Mouse (Mus musculus) limb, embryonic 13.5 days (tissue): ENCODE measurements at regions not wholly inside any gene's neighbourhood (a gene's known extent, or its start where the extent isn't known, plus 50 kb on each side); places are given as distances from the start of the nearest gene placed in this dataset.

Source experiments
- ATAC-seq: fragments of 200-750 bp; cut with Nextera tagmentation; 2 replicates; pipeline ENCODE4 v1.8.0; 2017; ENCODE audit warnings: low read depth, moderate number of reproducible peaks, moderate TSS enrichment; ENCODE audit not compliant: low FRiP score
- H3K27ac ChIP-seq: fragments of 300-500 bp; sonication (generic); 2 replicates; pipeline ENCODE4 v1.5.1; 2015; ENCODE audit warnings: inconsistent platforms, mild to moderate bottlenecking, moderate library complexity
- H3K27me3 ChIP-seq: fragments of 300-500 bp; sonication (generic); 2 replicates; pipeline ENCODE4 v1.6.1; 2015; ENCODE audit warnings: mild to moderate bottlenecking, inconsistent platforms
- H3K36me3 ChIP-seq: fragments of 300-500 bp; sonication (generic); 2 replicates; pipeline ENCODE4 v1.6.1; 2015; ENCODE audit warnings: inconsistent platforms, mild to moderate bottlenecking, moderate library complexity
- H3K4me1 ChIP-seq: fragments of 300-500 bp; sonication (generic); 2 replicates; pipeline ENCODE4 v1.6.1; 2015; ENCODE audit warnings: inconsistent platforms
- H3K4me2 ChIP-seq: fragments of 300-500 bp; sonication (generic); replicated peaks from 2 replicates; pipeline ENCODE4 v1.6.1; 2015; ENCODE audit warnings: inconsistent platforms, mild to moderate bottlenecking, moderate library complexity
- H3K4me3 ChIP-seq: fragments of 300-500 bp; sonication (generic); 2 replicates; pipeline ENCODE4 v1.5.1; 2015; ENCODE audit warnings: moderate library complexity, mild to moderate bottlenecking, inconsistent platforms
- H3K9ac ChIP-seq: fragments of 300-500 bp; sonication (generic); 2 replicates; pipeline ENCODE4 v1.6.1; 2015; ENCODE audit warnings: mild to moderate bottlenecking, inconsistent platforms
- H3K9me3 ChIP-seq: fragments of 300-500 bp; sonication (generic); 2 replicates; pipeline ENCODE4 v1.6.1; 2016; ENCODE audit warnings: inconsistent platforms
- WGBS: fragments of 180-500 bp; shearing (Covaris S2); methylation state at CpG from one replicate; pipeline ENCODE4 v1.1.7; 2015; 5-methylcytosine and 5-hydroxymethylcytosine counted together

- Histone ChIP-seq H3K4me1 (peaks cover 20% of the 10 kb centered on the region), H3K4me2 (no peak overlapping the region), H3K9ac (no peak overlapping the region), H3K9me3 (no peaks in the 10 kb centered on the region), H3K27me3 (no peaks in the 10 kb centered on the region), H3K36me3 (no peaks in the 10 kb centered on the region), H3K4me3 (no peak overlapping the region), H3K27ac (no peak overlapping the region)
- 34% methylated on average over 1 of the region's 1 CpGs for WGBS
- no peak for ATAC-seq
Observed at GRCm38 (mm10) chr14:25166217-25166616, 292.8 kb upstream of the Zmiz1 start.

GRCm38 (mm10) chr14:25167604-25168003 is 291.4 kb upstream of the Zmiz1 start:
- no peak overlapping the region for H3K27ac ChIP-seq
- H3K4me1 ChIP-seq = peaks cover 20% of the 10 kb centered on the region
- H3K4me2 ChIP-seq = no peak overlapping the region
- no peak overlapping the region for H3K4me3 ChIP-seq
- WGBS = 70% methylated on average over 4 of the region's 4 CpGs
- H3K36me3 ChIP-seq = no peaks in the 10 kb centered on the region
- ATAC-seq = no peak
- H3K27me3 ChIP-seq = no peaks in the 10 kb centered on the region
- H3K9me3 ChIP-seq = no peaks in the 10 kb centered on the region
- H3K9ac ChIP-seq = no peak overlapping the region

DNA sequence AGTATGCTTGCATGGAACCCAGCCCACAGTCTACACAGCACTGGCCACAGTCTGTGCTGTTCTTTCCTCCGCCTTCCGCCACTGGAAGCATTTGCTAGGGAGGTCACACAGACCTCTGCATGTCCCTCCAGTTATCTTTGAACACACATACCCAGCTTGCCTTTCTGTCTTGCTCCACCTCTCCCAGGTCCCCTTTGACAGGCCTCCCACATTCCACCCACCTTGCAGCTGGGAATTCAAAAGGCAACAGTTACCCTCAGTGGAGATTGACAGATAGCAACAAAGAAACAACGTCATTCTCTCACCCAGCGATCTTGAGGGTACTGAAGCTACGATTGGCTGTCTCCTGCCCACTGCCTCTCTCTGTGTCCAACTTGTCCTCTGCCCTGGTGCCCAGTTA is 290.7 kb upstream of the Zmiz1 start:
- Histone ChIP-seq H3K9me3 (no peaks in the 10 kb centered on the region), H3K9ac (no peak overlapping the region), H3K27ac (no peak overlapping the region), H3K27me3 (no peaks in the 10 kb centered on the region), H3K36me3 (no peaks in the 10 kb centered on the region), H3K4me3 (no peak overlapping the region), H3K4me2 (no peak overlapping the region), H3K4me1 (peaks cover 26% of the 10 kb centered on the region)
- WGBS = 78% methylated on average over 5 of the region's 5 CpGs
- no peak for ATAC-seq

- H3K4me2 ChIP-seq = no peak overlapping the region
- no peak overlapping the region for H3K9ac ChIP-seq
- H3K27me3 ChIP-seq = no peaks in the 10 kb centered on the region
- no peaks in the 10 kb centered on the region for H3K36me3 ChIP-seq
- H3K27ac ChIP-seq = peak overlapping the region; percentile 80; the same call in 1 of the 2 replicates
- H3K4me1 ChIP-seq = peaks cover 54% of the 10 kb centered on the region
- H3K9me3 ChIP-seq = no peaks in the 10 kb centered on the region
- ATAC-seq = no peak
- WGBS = 51% methylated on average over 6 of the region's 6 CpGs
- H3K4me3 ChIP-seq = no peak overlapping the region
Observed at GRCm38 (mm10) chr14:25173281-25173680, 285.7 kb upstream of the Zmiz1 start.

DNA sequence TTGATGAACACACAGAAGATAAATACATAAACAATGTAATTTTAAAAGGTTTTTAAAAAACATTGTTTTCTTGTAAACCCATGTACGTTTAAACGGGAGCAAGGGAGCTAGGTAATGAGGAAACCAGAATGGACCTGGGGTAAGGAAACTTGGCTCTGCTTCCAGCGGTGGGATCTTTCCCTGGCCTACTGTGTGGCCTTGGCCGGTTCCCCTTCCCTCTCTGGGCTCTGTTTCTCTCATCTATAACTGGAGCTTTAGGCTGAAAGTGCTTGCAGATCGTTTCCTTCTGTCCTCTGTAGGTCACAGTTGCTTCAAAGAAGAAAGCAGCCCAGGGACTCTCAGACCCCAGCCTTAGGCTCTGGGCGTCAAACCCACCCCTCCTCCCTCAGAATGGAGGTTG is 285.1 kb upstream of the Zmiz1 start:
- Histone ChIP-seq H3K4me1 (peaks cover 49% of the 10 kb centered on the region), H3K9me3 (no peaks in the 10 kb centered on the region), H3K9ac (no peak overlapping the region), H3K27me3 (no peaks in the 10 kb centered on the region), H3K27ac (peak overlapping the region; percentile 80), H3K4me2 (no peak overlapping the region), H3K4me3 (no peak overlapping the region), H3K36me3 (no peaks in the 10 kb centered on the region)
- 44% methylated on average over 6 of the region's 6 CpGs for WGBS
- peak; percentile 46 for ATAC-seq

DNA sequence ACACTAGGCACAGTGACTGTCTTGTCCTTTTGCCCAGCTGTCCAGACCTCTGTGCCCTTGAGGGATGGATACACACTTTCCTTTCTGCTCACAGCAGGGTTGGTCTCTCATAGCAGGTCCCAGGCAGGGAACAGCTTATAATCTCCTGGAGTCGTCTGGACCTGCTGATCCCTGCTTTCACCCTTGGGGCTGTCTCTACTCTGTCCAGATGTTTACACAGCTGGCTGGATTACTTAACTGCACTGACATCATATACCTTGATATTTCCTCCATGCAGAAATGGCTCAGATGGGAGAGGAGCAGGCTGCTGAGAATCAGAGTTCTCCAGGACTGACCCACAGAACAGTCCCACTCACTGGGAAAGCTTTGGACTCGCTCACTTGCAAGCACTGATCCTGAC is 284.6 kb upstream of the Zmiz1 start:
- H3K27ac ChIP-seq = peak overlapping the region; percentile 80
- H3K9ac ChIP-seq = no peak overlapping the region
- no peaks in the 10 kb centered on the region for H3K36me3 ChIP-seq
- peaks cover 49% of the 10 kb centered on the region for H3K4me1 ChIP-seq
- WGBS = 34% methylated on average over 2 of the region's 2 CpGs
- H3K27me3 ChIP-seq = no peaks in the 10 kb centered on the region
- ATAC-seq = peak; percentile 89
- no peak overlapping the region for H3K4me3 ChIP-seq
- H3K4me2 ChIP-seq = no peak overlapping the region
- no peaks in the 10 kb centered on the region for H3K9me3 ChIP-seq

DNA sequence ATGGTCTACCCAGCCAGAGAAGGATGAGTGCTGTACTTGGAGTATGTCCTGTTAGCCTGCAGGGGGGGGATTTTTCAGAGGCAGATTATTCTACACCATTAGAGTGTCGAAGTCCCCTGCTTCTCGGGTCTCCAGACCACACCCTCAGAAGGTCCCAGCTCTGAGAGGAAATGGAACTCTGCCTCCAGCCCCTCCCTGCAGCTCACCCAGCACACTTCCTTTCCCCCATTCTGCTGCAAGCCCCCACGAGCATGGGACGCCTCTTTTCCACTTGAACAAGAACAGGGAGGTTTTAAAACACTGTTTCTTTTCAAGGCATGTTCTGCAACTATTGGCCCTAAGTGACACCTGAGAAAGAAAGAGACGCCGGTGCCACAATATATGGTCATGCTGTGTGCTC is 282.8 kb upstream of the Zmiz1 start:
- Histone ChIP-seq H3K4me2 (no peak overlapping the region), H3K4me1 (peaks cover 48% of the 10 kb centered on the region), H3K9me3 (no peaks in the 10 kb centered on the region), H3K27ac (no peak overlapping the region; the same call in 1 of the 2 replicates), H3K27me3 (no peaks in the 10 kb centered on the region), H3K4me3 (no peak overlapping the region), H3K36me3 (no peaks in the 10 kb centered on the region), H3K9ac (no peak overlapping the region)
- no peak for ATAC-seq
- WGBS = 52% methylated on average over 6 of the region's 6 CpGs

- no peaks in the 10 kb centered on the region for H3K9me3 ChIP-seq
Observed at GRCm38 (mm10) chr14:25180126-25180525, 278.9 kb upstream of the Zmiz1 start.

GRCm38 (mm10) chr14:25181406-25181805 is 277.6 kb upstream of the Zmiz1 start:
- Histone ChIP-seq H3K4me3 (no peak overlapping the region), H3K36me3 (no peaks in the 10 kb centered on the region), H3K9me3 (no peaks in the 10 kb centered on the region), H3K4me2 (no peak overlapping the region), H3K4me1 (peaks cover 44% of the 10 kb centered on the region), H3K27ac (no peak overlapping the region), H3K9ac (no peak overlapping the region), H3K27me3 (no peaks in the 10 kb centered on the region)
- no peak for ATAC-seq
- 53% methylated on average over 2 of the region's 2 CpGs for WGBS

More at GRCm38 (mm10) chr14:25180126-25180525, 278.9 kb upstream of the Zmiz1 start:
- H3K27me3 ChIP-seq = no peaks in the 10 kb centered on the region
- no peak for ATAC-seq
- H3K4me3 ChIP-seq = no peak overlapping the region
- H3K4me1 ChIP-seq = peaks cover 44% of the 10 kb centered on the region
- no peak overlapping the region for H3K27ac ChIP-seq
- no peak overlapping the region for H3K4me2 ChIP-seq
- no peaks in the 10 kb centered on the region for H3K36me3 ChIP-seq
- no peak overlapping the region for H3K9ac ChIP-seq
- WGBS = 61% methylated on average over 9 of the region's 9 CpGs

DNA sequence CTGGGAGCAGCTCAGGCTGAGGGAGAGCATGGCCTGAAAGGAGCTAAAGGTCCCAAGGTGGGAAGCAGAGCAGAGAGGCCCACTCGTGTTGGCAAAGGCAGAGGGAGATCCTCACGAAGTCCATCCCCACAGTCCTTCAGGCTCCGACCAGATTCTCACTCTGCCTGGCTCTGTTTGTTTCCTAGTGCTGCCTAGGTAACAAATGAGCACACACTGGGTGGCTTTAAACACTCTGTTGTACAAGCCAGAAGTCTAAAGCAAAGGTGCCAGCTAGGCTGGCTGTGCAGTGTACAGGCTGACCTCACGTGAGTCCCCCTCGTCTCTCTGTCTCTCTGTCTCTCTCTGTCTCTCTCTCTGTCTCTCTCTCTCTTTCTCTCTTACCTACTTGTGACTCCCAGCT is 274.9 kb upstream of the Zmiz1 start:
- H3K9ac ChIP-seq = no peak overlapping the region
- H3K4me1 ChIP-seq = peaks cover 46% of the 10 kb centered on the region
- no peak overlapping the region for H3K4me2 ChIP-seq
- H3K4me3 ChIP-seq = no peak overlapping the region
- ATAC-seq = no peak
- no peak overlapping the region for H3K27ac ChIP-seq
- no peaks in the 10 kb centered on the region for H3K27me3 ChIP-seq
- no peaks in the 10 kb centered on the region for H3K9me3 ChIP-seq
- 49% methylated on average over 5 of the region's 5 CpGs for WGBS
- no peaks in the 10 kb centered on the region for H3K36me3 ChIP-seq

DNA sequence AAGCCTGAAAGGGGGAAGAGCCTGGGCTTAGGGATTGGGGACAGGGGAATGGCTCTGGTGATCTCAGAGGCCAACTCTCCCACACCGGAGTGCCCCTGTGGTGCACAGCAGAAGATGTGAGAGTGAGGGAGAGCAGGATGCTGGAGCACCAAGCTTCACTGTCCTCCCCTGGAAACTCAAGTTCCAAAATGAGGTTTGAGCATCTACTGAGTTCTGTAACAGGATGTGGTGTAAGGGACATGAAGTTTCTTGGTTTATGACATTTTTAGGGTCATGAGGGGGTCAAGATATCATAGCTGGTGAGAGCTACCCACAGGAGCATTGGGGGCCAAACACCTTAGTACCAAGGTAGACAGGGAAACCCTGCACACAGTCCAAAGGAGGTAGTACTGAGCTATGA is 274.1 kb upstream of the Zmiz1 start:
- no peaks in the 10 kb centered on the region for H3K9me3 ChIP-seq
- no peak for ATAC-seq
- H3K27ac ChIP-seq = no peak overlapping the region; the same call in 1 of the 2 replicates
- no peak overlapping the region for H3K4me3 ChIP-seq
- no peaks in the 10 kb centered on the region for H3K36me3 ChIP-seq
- H3K27me3 ChIP-seq = no peaks in the 10 kb centered on the region
- WGBS = 85% methylated on average over 1 of the region's 1 CpGs
- no peak overlapping the region for H3K4me2 ChIP-seq
- peaks cover 42% of the 10 kb centered on the region for H3K4me1 ChIP-seq
- no peak overlapping the region for H3K9ac ChIP-seq

- H3K4me1 ChIP-seq = peaks cover 48% of the 10 kb centered on the region
- 54% methylated on average over 10 of the region's 10 CpGs for WGBS
- no peak for ATAC-seq
Observed at GRCm38 (mm10) chr14:25185556-25185958, 273.4 kb upstream of the Zmiz1 start.

GRCm38 (mm10) chr14:25185959-25186771 is 272.8 kb upstream of the Zmiz1 start:
- 28% methylated on average over 14 of the region's 14 CpGs for WGBS
- H3K9me3 ChIP-seq = no peaks in the 10 kb centered on the region
- H3K4me1 ChIP-seq = peaks cover 53% of the 10 kb centered on the region
- H3K27ac ChIP-seq = peak overlapping the region; percentile 80; the same call in 1 of the 2 replicates
- peak overlapping the region; percentile 32 for H3K4me2 ChIP-seq
- H3K9ac ChIP-seq = no peak overlapping the region
- no peaks in the 10 kb centered on the region for H3K36me3 ChIP-seq
- H3K4me3 ChIP-seq = no peak overlapping the region
- ATAC-seq = peak; percentile 57; the same call in 1 of the 2 replicates
- no peaks in the 10 kb centered on the region for H3K27me3 ChIP-seq

More at GRCm38 (mm10) chr14:25185556-25185958, 273.4 kb upstream of the Zmiz1 start:
- H3K4me3 ChIP-seq = no peak overlapping the region
- peak overlapping the region; percentile 32 for H3K4me2 ChIP-seq
- H3K36me3 ChIP-seq = no peaks in the 10 kb centered on the region
- no peak overlapping the region for H3K9ac ChIP-seq
- H3K27ac ChIP-seq = peak overlapping the region; percentile 80
- H3K9me3 ChIP-seq = no peaks in the 10 kb centered on the region
- no peaks in the 10 kb centered on the region for H3K27me3 ChIP-seq
